Mouse (Mus musculus) cerebellum, adult 8-10 months (tissue): ENCODE measurements around the gene Limk1.

Experiments
- DNase-seq: peaks from one replicate; pipeline ENCODE4 v3.0.0; 2022

Limk1 gene

GRCm38 (mm10) chr5:134622069-134622468 is 66.3 kb downstream of the Limk1 start:
- DNase-seq, result peak; percentile 32

DNA sequence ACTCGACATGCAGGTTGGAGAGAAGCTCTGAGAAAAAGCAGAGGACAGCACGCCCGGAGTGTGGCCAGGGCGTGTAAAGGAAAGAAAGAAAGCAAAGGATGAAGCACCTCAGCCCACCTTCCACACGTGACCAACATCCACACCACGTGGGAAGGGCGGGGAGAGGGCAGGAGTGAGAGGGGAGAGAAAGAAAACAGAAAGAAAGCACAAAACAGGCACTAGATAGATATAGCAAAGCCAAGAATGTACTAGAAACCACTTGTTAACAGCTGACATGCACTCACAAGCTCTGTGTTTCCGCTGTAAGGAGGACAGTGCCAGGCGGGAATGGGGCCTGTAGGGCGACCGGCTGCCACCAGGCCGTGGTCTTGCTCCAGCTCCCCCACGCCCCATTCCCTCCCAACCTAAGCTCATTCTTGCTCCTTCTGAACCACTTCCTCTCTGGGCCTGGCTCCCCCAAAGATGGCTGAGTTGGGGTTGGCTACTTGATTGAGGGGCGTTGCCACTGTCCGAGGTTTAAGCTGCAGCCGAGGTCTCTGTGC is 67.2 kb downstream of the Limk1 start:
- DNase-seq, result no peak

DNA sequence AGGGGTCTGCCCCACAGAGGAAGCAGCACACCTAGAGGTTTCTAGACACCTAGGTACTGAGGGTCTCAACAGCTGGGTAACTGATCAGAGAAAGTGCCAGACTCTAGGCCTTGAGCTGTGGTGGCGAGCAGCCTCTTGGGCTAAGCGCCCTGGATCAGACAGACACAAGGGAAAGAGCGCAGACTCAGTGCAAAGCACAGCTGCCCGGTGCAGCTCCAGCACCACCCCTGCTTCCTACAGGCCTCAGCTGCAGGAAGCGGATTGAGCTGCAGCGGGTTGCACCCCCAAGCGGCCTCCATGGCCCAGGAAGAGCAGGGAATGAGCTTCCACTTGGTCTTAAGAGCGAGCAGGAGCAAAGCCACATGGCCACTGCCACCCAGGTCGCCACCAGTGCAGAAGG is 67.9 kb downstream of the Limk1 start:
- no peak for DNase-seq

- DNase-seq, result peak; percentile 39
Measured at GRCm38 (mm10) chr5:134617071-134617470, 71.3 kb downstream of the Limk1 start.

DNA sequence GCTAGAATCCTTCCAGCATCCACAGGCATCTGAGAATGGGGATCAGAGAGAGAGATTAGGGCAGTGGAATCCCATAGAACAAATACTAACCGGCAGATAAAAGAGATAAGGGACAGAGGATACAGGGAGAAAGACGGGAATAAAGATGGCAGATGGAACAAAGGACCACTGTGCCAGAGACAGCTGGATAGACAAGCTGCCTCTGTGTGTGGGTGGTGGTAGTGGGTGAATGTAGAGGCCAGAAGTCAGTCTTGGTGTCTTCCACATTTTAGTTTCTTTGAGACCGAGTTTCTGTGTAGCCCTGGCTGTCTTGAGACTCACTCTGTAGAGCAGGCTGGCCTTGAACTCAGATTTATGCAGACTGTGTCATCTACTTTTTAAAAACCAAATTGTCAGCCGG is 72.6 kb downstream of the Limk1 start:
- DNase-seq, result no peak

GRCm38 (mm10) chr5:134615380-134615779 is 73.0 kb downstream of the Limk1 start:
- DNase-seq, result no peak

DNA sequence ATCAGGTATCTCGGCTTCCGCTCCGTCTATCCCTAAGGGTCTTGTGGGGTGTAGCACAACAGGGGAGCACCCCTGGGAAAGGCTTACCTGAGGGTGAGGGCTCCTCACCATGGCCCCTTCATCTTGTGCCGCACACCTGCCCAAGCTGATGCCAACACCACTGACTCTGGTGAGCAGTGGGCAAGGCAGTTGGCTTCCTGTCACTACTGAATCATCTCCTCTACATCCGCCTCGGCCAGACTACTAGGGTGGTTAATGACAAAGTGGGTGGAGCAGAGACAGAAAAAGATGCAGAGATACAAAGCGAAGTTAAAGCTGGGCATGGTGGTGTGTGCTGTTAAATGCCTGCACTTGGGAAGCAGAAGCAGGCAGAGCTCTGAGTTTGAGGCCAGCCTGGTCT is 73.6 kb downstream of the Limk1 start, which contains the start of gene Lat2:
Gene Lat2 (minus strand): TSS at position 224 of the 400 bp plus-strand sequence.
- DNase-seq, result no peak

GRCm38 (mm10) chr5:134614296-134614695 is 74.1 kb downstream of the Limk1 start:
- DNase-seq, result no peak

DNA sequence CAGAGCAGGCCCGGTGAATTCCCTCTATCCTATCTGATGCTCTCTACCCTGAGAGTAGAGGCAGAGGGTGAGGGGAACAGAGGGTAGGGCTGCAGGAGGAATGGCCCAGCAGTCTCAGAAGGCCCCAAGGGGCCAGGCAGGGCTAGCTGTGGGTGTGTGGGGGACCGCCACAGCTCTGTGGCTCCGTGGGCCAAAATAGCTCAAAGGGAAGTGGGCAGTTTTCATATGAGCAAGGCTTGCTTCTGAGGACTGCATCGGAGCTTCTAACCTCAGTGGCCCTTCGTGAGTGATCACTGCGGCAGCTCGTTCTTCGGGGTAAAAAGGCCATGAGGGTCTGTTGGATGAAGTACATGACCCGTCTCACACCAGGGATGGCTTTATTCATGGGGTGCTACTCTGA is 74.7 kb downstream of the Limk1 start:
- DNase-seq, result no peak

- no peak for DNase-seq
Measured at GRCm38 (mm10) chr5:134611810-134612521, 76.4 kb downstream of the Limk1 start.

GRCm38 (mm10) chr5:134609916-134610643 is 78.3 kb downstream of the Limk1 start:
- DNase-seq, result no peak

GRCm38 (mm10) chr5:134607121-134607520 is 81.3 kb downstream of the Limk1 start:
- no peak for DNase-seq

DNA sequence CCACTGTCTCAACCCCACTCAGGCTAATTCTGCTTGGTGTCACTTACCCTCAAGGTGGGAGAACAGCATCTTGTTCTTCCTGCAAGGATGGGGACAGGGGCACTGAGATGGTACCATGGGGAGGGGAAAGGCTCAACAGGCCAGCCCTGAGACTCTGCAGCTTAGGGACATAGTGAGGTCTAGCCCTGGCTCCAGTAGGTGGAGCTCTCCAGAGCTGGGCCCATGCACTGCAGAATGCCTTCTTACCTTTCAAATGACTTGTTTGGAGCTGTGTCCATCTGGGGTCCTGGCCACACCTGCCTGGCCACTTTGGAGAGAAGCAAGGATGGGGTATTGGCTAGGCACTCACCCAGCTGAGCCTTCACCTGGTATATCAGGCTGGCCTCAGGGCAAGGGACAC is 82.1 kb downstream of the Limk1 start:
- no peak for DNase-seq
